Mouse (Mus musculus) forebrain, embryonic 12.5 days (tissue): Measurements from ENCODE around the gene Gm45808. TPM values are rescaled to one million over a fixed set of nuclear protein-coding genes. Genes with fewer than 3 reads are reported as not detected.
"Not testable (repeated sequence)": the region's sequence is repeated elsewhere in the genome, so short reads cannot be mapped to it uniquely, and the experiment has no call there.

ENCODE experiments used
- ATAC-seq: fragments of 200-750 bp; cut with Nextera tagmentation; 2 replicates; pipeline ENCODE4 v1.8.0; 2017; ENCODE audit warnings: moderate TSS enrichment; ENCODE audit not compliant: low FRiP score
- H3K27ac ChIP-seq: fragments of 300-500 bp; sonication (generic); 2 replicates; pipeline ENCODE4 v1.5.1; 2016; ENCODE audit warnings: mild to moderate bottlenecking
- H3K27me3 ChIP-seq: fragments of 300-500 bp; sonication (generic); 2 replicates; pipeline ENCODE4 v1.6.1; 2016; ENCODE audit warnings: mild to moderate bottlenecking
- H3K36me3 ChIP-seq: fragments of 300-500 bp; sonication (generic); replicated peaks from 2 replicates; pipeline ENCODE4 v1.6.1; 2016; ENCODE audit warnings: mild to moderate bottlenecking
- H3K4me1 ChIP-seq: fragments of 300-500 bp; sonication (generic); 2 replicates; pipeline ENCODE4 v1.6.1; 2016
- H3K4me2 ChIP-seq: fragments of 300-500 bp; sonication (generic); 2 replicates; pipeline ENCODE4 v1.6.1; 2016; ENCODE audit warnings: mild to moderate bottlenecking, moderate library complexity
- H3K4me3 ChIP-seq: fragments of 300-500 bp; sonication (generic); replicated peaks from 2 replicates; pipeline ENCODE4 v1.5.1; 2016; ENCODE audit warnings: mild to moderate bottlenecking
- H3K9ac ChIP-seq: fragments of 300-500 bp; sonication (generic); 2 replicates; pipeline ENCODE4 v1.6.1; 2016; ENCODE audit warnings: mild to moderate bottlenecking
- H3K9me3 ChIP-seq: fragments of 300-500 bp; sonication (generic); 2 replicates; pipeline ENCODE4 v1.6.1; 2016
- WGBS: fragments of 180-500 bp; shearing (Covaris S2); methylation state at CpG from one replicate; pipeline ENCODE4 v1.1.7; 2016; 5-methylcytosine and 5-hydroxymethylcytosine counted together
- polyA plus RNA-seq: library from polyadenylated mRNA; unstranded; fragments of >200 nt; fragmentation: Nextera tagmentation; extraction: Ambion mirVana; gene quantifications from 2 replicates; pipeline ENCODE4 v1.2.1, GENCODE M21; 2016

Gene Gm45808
- polyA plus RNA-seq, 1 experiment from 2014 or later, result not detected

DNA sequence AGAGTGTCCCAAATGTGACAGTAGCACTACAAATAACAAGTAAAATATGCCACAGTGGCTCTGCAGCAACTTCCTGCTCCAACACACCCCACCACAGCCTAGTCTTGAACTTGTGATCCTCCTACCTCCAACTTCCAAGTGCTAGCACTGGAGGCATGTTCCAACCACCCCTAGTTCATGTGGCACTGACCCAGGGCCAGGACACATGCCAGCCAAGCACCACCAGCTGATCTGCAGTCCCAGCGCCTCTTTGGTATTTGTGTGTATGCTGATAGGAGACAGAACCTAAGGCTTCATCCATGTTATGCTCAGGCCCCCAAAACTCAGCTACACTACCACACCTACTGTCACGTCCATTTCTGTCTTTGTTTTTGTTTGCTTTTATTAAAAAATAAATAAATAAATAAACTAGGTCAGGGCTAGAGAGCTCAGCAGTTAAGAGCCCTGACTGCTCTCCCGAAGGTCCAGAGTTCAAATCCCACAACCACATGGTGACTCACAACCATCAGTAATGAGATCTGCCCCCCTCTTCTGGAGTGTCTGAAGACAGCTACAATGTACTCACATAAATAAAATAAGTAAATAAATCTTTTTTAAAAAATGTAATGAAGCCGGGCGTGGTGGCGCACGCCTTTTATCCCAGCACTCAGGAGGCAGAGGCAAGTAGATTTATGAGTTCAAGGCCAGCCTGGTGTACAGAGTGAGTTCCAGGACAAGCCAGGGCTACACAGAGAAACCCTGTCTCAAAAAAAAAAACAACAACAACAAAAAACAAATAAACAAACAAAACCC, 22.4 kb downstream of the Gm45808 start:
- peaks cover 37% of the 10 kb centered on the region for H3K36me3 ChIP-seq

DNA sequence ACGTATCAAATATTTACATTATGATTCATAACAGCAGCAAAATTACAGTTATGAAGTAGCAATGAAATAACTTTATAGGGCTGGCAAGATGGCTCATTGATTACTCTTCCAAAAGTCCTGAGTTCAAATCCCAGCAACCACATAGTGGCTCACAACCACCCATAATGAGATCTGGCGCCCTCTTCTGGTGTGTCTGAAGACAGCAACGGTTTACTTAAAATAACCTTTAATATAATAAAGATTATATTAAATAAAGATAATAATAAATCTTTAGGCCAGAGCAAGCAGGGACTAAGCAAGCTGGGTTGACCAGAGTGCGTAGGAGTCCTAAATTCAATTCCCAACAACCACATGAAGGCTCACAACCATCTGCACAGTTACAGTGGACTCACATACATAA, 23.7 kb downstream of the Gm45808 start:
- not testable (repeated sequence) for ATAC-seq, H3K4me2 ChIP-seq, H3K9ac ChIP-seq, H3K4me3 ChIP-seq, H3K9me3 ChIP-seq, H3K27me3 ChIP-seq, H3K27ac ChIP-seq
- Histone ChIP-seq H3K36me3 (peaks cover 42% of the 10 kb centered on the region), H3K4me1 (peaks cover 39% of the 10 kb centered on the region)
- WGBS, result 79% methylated on average over 4 of the region's 4 CpGs

More for the DNA sequence above, 22.4 kb downstream of the Gm45808 start:
- no peak for ATAC-seq
- no peaks in the 10 kb centered on the region for H3K9me3 ChIP-seq
- peaks cover 34% of the 10 kb centered on the region for H3K4me1 ChIP-seq
- 95% methylated on average over 7 of the region's 7 CpGs for WGBS
- no peaks in the 10 kb centered on the region for H3K27me3 ChIP-seq
- H3K4me3 ChIP-seq, result no peak overlapping the region
- H3K27ac ChIP-seq, result no peak overlapping the region
- no peak overlapping the region for H3K9ac ChIP-seq
- H3K4me2 ChIP-seq, result no peak overlapping the region

DNA sequence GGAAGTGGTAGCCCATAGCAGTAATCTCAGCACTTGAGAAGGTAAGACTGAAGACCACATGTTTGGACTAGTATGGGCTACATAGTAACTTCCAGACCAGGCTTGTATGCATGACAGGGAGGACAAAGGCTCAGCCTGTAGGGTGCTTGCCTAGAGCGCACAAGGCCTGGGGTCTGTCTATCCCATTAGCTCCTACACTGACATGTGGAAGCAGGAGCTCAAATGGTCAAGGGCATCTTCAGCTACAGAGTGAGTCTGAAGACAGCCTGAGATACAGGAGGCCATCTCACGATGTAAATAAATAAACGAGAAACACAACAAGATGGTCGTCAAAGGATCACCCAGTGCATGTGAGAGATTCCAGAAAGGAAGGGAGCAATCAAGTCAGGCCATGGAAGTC, 24.3 kb downstream of the Gm45808 start:
- Histone ChIP-seq H3K36me3 (peaks cover 47% of the 10 kb centered on the region), H3K4me2 (no peak overlapping the region), H3K9ac (no peak overlapping the region), H3K27ac (no peak overlapping the region), H3K27me3 (no peaks in the 10 kb centered on the region), H3K4me1 (peaks cover 43% of the 10 kb centered on the region), H3K9me3 (no peaks in the 10 kb centered on the region), H3K4me3 (no peak overlapping the region)
- no peak for ATAC-seq
- 96% methylated on average over 4 of the region's 4 CpGs for WGBS

DNA sequence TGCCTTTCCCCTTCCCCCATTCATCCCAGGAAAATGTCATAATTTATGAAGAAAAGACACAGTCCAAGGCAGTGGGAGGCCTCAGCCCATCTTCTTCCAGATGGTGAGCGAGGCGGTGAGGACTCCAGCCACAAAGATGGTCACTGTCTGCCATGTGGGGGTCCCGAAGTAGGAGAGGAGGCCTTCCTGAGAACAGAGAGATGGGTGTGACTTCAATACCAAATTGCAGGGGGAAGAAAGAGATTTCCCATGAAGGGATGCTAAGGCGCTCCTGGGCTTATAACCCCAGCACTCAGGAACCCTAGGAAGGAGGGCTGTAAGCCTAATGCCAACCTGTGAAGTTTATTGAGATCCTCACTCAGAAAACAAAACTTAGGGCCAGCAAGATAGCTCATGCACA, 24.8 kb downstream of the Gm45808 start:
- no peak for ATAC-seq
- WGBS, result 94% methylated on average over 4 of the region's 4 CpGs
- Histone ChIP-seq H3K27me3 (no peaks in the 10 kb centered on the region), H3K9me3 (no peaks in the 10 kb centered on the region), H3K27ac (peak overlapping the region; percentile 95; the same call in 1 of the 2 replicates), H3K4me1 (peaks cover 45% of the 10 kb centered on the region), H3K36me3 (peaks cover 52% of the 10 kb centered on the region), H3K9ac (no peak overlapping the region), H3K4me3 (no peak overlapping the region), H3K4me2 (no peak overlapping the region)

- H3K36me3 ChIP-seq, result peaks cover 55% of the 10 kb centered on the region
- no peak for ATAC-seq
- no peaks in the 10 kb centered on the region for H3K27me3 ChIP-seq
- peak overlapping the region; percentile 95 for H3K27ac ChIP-seq
- no peak overlapping the region for H3K4me3 ChIP-seq
- no peak overlapping the region for H3K9ac ChIP-seq
- peaks cover 49% of the 10 kb centered on the region for H3K4me1 ChIP-seq
- no peak overlapping the region for H3K4me2 ChIP-seq
- 79% methylated on average over 4 of the region's 5 CpGs for WGBS
- H3K9me3 ChIP-seq, result no peaks in the 10 kb centered on the region
These were observed 25.3 kb downstream of the Gm45808 start for GRCm38 (mm10) chr7:45461326-45461725.

DNA sequence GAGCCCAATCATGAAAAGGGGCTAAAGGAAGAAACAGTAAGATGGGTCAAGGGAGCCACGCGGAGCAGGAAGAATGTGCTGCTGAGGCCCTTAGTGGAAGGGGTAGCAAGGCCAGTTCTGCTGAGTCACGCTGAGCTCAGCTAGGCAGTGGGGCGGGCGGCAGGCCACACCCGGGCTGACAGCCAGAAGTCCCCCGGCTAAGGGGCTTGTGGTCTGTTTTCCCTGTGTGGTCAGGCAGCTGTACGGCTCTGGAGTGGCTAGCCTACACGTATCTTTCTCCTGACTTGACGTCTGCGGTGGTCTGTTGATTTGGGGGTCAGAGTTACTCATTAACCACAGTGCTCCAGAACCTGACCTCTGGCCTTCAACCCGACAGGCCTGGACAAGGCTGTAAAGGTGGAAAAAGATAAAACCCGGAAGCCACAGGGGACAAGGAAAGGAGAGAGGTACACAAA, 25.7 kb downstream of the Gm45808 start:
- Histone ChIP-seq H3K4me2 (no peak overlapping the region; the same call in 1 of the 2 replicates), H3K27ac (peak overlapping the region; percentile 95), H3K9ac (no peak overlapping the region), H3K36me3 (peaks cover 60% of the 10 kb centered on the region), H3K9me3 (no peaks in the 10 kb centered on the region), H3K4me3 (0 out of 2 replicates have a peak overlapping the region, but pooled peaks have one; percentile 4), H3K27me3 (no peaks in the 10 kb centered on the region), H3K4me1 (peaks cover 49% of the 10 kb centered on the region)
- 53% methylated on average over 13 of the region's 13 CpGs for WGBS
- no peak for ATAC-seq

- Histone ChIP-seq H3K27ac (peak overlapping the region; percentile 95), H3K36me3 (peaks cover 61% of the 10 kb centered on the region), H3K4me2 (peak overlapping the region; percentile 53), H3K9ac (peak overlapping the region; percentile 36; the same call in 1 of the 2 replicates), H3K4me1 (peaks cover 44% of the 10 kb centered on the region), H3K9me3 (no peaks in the 10 kb centered on the region), H3K27me3 (no peaks in the 10 kb centered on the region), H3K4me3 (peak overlapping the region; percentile 82)
- 77% methylated on average over 7 of the region's 7 CpGs for WGBS
- ATAC-seq, result 0 out of 2 replicates have a peak, but pooled peaks have one; percentile 1
These were observed 26.2 kb downstream of the Gm45808 start for GRCm38 (mm10) chr7:45460377-45460776.

GRCm38 (mm10) chr7:45459564-45460140, 27.0 kb downstream of the Gm45808 start, which contains the start of gene Ftl1:
Gene Ftl1 (minus strand): TSS chr7:45459884.
- WGBS, result 0% methylated on average over 34 of the region's 37 CpGs
- peak within 1 kb of the TSS; percentile 87 for H3K9ac ChIP-seq
- peak; percentile 97 for ATAC-seq
- not testable (repeated sequence) for H3K9me3 ChIP-seq, H3K27me3 ChIP-seq
- peak within 1 kb of the TSS; percentile 82 for H3K4me3 ChIP-seq
- peaks cover 37% of the 10 kb centered on the region for H3K4me1 ChIP-seq
- peak within 1 kb of the TSS; percentile 95 for H3K27ac ChIP-seq
- H3K4me2 ChIP-seq, result peak within 1 kb of the TSS; percentile 65
- peaks cover 62% of the 10 kb centered on the region for H3K36me3 ChIP-seq

GRCm38 (mm10) chr7:45458748-45459563, 27.7 kb downstream of the Gm45808 start:
- H3K27me3 ChIP-seq, result no peaks in the 10 kb centered on the region
- under 1% methylated on average over 43 of the region's 43 CpGs for WGBS
- peaks cover 37% of the 10 kb centered on the region for H3K4me1 ChIP-seq
- peak overlapping the region; percentile 95 for H3K27ac ChIP-seq
- peak overlapping the region; percentile 87 for H3K9ac ChIP-seq
- peak overlapping the region; percentile 82 for H3K4me3 ChIP-seq
- peak overlapping the region; percentile 65 for H3K4me2 ChIP-seq
- peak; percentile 77 for ATAC-seq
- H3K9me3 ChIP-seq, result no peaks in the 10 kb centered on the region
- H3K36me3 ChIP-seq, result peaks cover 64% of the 10 kb centered on the region

- ATAC-seq, result no peak
- peaks cover 49% of the 10 kb centered on the region for H3K36me3 ChIP-seq
- H3K4me1 ChIP-seq, result peaks cover 37% of the 10 kb centered on the region
- peak overlapping the region; percentile 87 for H3K9ac ChIP-seq
- no peaks in the 10 kb centered on the region for H3K27me3 ChIP-seq
- 76% methylated on average over 10 of the region's 10 CpGs for WGBS
- H3K4me2 ChIP-seq, result peak overlapping the region; percentile 65
- peak overlapping the region; percentile 82 for H3K4me3 ChIP-seq
- peak overlapping the region; percentile 65 for H3K27ac ChIP-seq
- no peaks in the 10 kb centered on the region for H3K9me3 ChIP-seq
These were observed 29.2 kb downstream of the Gm45808 start for GRCm38 (mm10) chr7:45457204-45458060.

GRCm38 (mm10) chr7:45456721-45457203, 29.8 kb downstream of the Gm45808 start:
- no peak for ATAC-seq
- H3K27ac ChIP-seq, result peak overlapping the region; percentile 65
- WGBS, result 66% methylated on average over 9 of the region's 9 CpGs
- H3K9me3 ChIP-seq, result no peaks in the 10 kb centered on the region
- peak overlapping the region; percentile 65 for H3K4me2 ChIP-seq
- peak overlapping the region; percentile 82 for H3K4me3 ChIP-seq
- H3K27me3 ChIP-seq, result no peaks in the 10 kb centered on the region
- peaks cover 49% of the 10 kb centered on the region for H3K36me3 ChIP-seq
- H3K9ac ChIP-seq, result peak overlapping the region; percentile 87; the same call in 1 of the 2 replicates
- peaks cover 37% of the 10 kb centered on the region for H3K4me1 ChIP-seq
